Mouse (Mus musculus) forebrain, postnatal 0 days (tissue): Measurements from ENCODE around the gene Stx16. TPM values are rescaled to one million over a fixed set of nuclear protein-coding genes. Genes with fewer than 3 reads are reported as not detected.
A peak's percentile ranks its signal among the peaks of the same experiment; 100 is the strongest.

Experiments
- ATAC-seq: fragments of 200-750 bp; cut with Nextera tagmentation; 2 replicates; pipeline ENCODE4 v1.8.0; 2017; ENCODE audit warnings: mild to moderate bottlenecking, moderate library complexity
- DNase-seq: peaks from one replicate; pipeline ENCODE4 v3.0.0-alpha.2; 2015
- H3K27ac ChIP-seq: fragments of 300-500 bp; sonication (generic); 2 replicates; pipeline ENCODE4 v1.5.1; 2014; ENCODE audit warnings: low read depth, mild to moderate bottlenecking, antibody characterized with exemption, low read length, moderate library complexity, mixed read lengths
- H3K27me3 ChIP-seq: fragments of 300-500 bp; sonication (generic); 2 replicates; pipeline ENCODE4 v1.6.1; 2014; ENCODE audit warnings: mild to moderate bottlenecking, low read length, mixed read lengths; ENCODE audit not compliant: insufficient read depth
- H3K36me3 ChIP-seq: fragments of 300-500 bp; sonication (generic); 2 replicates; pipeline ENCODE4 v1.6.1; 2014; ENCODE audit warnings: mild to moderate bottlenecking, moderate library complexity; ENCODE audit not compliant: insufficient read depth
- H3K4me1 ChIP-seq: fragments of 300-500 bp; sonication (generic); 2 replicates; pipeline ENCODE4 v1.6.1; 2014; ENCODE audit warnings: antibody characterized with exemption; ENCODE audit not compliant: insufficient read depth
- H3K4me2 ChIP-seq: fragments of 300-500 bp; sonication (generic); 2 replicates; pipeline ENCODE4 v1.6.1; 2014; ENCODE audit warnings: low read depth, mild to moderate bottlenecking, moderate library complexity
- H3K4me3 ChIP-seq: fragments of 300-500 bp; sonication (generic); 2 replicates; pipeline ENCODE4 v1.5.1; 2014; ENCODE audit warnings: low read depth, low read length, mixed read lengths
- H3K9ac ChIP-seq: fragments of 300-500 bp; sonication (generic); 2 replicates; pipeline ENCODE4 v1.6.1; 2014; ENCODE audit warnings: mild to moderate bottlenecking
- H3K9me3 ChIP-seq: fragments of 300-500 bp; sonication (generic); 2 replicates; pipeline ENCODE4 v1.6.1; 2016; ENCODE audit warnings: low read length
- CTCF ChIP-seq: sonication (generic); IDR thresholded peaks from 2 replicates; pipeline ENCODE4 v1.5.1; 2016; ENCODE audit warnings: antibody characterized with exemption, control low read depth, low read depth
- WGBS: fragments of 180-500 bp; shearing (Covaris S2); extraction: QIAGEN DNeasy Blood & Tissue Kit; methylation state at CpG from one replicate; pipeline ENCODE4 v1.1.7; 2014; 5-methylcytosine and 5-hydroxymethylcytosine counted together
- polyA plus RNA-seq: library from polyadenylated mRNA; unstranded; fragments of >200 nt; fragmentation: Nextera tagmentation; extraction: Ambion mirVana; gene quantifications from 2 replicates; pipeline ENCODE4 v1.2.1, GENCODE M21; 2015
- total RNA-seq: library from RNA; depleted of rRNA; stranded (reverse); fragments of >200 nt; gene quantifications from 2 replicates; pipeline ENCODE4 v1.2.3, GENCODE M21; 2014

The Stx16 gene
- total and polyA plus RNA-seq, 2 experiments from 2014 or later, result 11.0 to 37.4 TPM

DNA sequence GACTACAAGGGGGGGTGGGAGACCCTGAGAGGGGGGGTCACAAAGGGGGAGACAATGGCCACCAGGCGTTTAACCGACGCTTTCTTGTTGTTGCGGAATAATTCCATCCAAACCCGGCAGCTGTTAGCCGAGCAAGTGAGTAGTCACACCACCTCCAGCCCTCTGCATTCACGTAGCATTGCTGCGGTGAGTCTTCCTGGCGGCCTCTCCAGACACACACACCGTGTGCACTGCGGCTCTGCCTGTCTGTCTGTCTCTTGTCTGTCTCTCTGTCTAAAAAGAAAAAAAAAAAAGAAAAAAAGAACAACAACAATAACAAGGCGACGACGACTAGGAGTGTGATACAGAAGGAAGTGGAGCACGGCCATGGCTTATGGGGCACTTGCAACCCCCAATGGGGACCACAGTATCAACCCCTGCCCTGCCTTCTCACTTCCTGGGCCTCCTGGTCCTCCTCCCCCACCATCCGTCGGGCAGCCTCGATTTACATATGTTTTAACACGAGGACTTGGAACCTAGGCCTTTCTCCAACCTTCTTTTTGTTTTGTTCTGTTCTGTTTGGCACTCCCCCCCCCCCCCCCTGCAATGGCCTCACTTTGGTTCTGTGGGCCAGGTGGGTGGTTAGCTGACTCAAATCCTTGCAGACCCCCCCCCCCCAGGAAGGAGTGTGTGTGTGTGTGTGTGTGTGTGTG lies 1.0 kb downstream of the Stx16 start:
- Histone ChIP-seq H3K4me1 (peaks cover 8% of the 10 kb centered on the region; the same call in 1 of the 2 replicates), H3K9ac (peak overlapping the region; percentile 65), H3K4me2 (peak overlapping the region; percentile 89), H3K4me3 (peak overlapping the region; percentile 75), H3K27me3 (no peaks in the 10 kb centered on the region), H3K9me3 (no peaks in the 10 kb centered on the region), H3K27ac (peak overlapping the region; percentile 86), H3K36me3 (no peaks in the 10 kb centered on the region)
- DNase-seq, result no peak
- TF ChIP-seq CTCF, result no peak
- under 1% methylated on average over 19 of the region's 19 CpGs for WGBS
- no peak for ATAC-seq

GRCm38 (mm10) chr2:174077776-174078338 lies 1.7 kb downstream of the Stx16 start:
- Histone ChIP-seq H3K4me1 (peaks cover 8% of the 10 kb centered on the region; the same call in 1 of the 2 replicates), H3K27ac (no peak overlapping the region), H3K9ac (peak overlapping the region; percentile 28), H3K4me2 (peak overlapping the region; percentile 89), H3K9me3 (no peaks in the 10 kb centered on the region), H3K27me3 (no peaks in the 10 kb centered on the region), H3K36me3 (no peaks in the 10 kb centered on the region), H3K4me3 (peak overlapping the region; percentile 75)
- ATAC-seq, result no peak
- peak; percentile 38; the same call in 1 of the 2 replicates for TF ChIP-seq CTCF
- DNase-seq, result no peak
- WGBS, result 5% methylated on average over 11 of the region's 11 CpGs

DNA sequence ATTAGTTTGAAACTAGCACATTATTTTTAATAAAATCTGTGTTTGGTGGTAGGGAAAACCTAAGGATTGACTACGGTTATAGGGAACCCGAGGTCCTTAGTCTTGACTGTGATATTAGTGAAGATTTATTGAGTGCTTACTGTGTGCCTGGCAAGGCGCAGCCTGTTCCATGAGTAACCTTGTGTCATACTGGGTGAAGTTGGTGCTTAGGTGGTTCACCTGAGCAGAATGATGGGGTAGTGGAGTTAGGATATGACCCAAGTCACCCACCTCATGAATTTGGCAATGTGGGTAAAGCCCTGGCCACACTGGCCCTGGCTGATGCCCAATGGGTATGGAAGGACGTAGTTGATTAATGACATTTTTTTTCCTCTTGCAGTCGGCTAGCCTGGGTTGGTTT lies 5.7 kb downstream of the Stx16 start:
- no peak overlapping the region for H3K4me2 ChIP-seq
- no peaks in the 10 kb centered on the region for H3K36me3 ChIP-seq
- DNase-seq (no peak), ATAC-seq (no peak)
- no peak for TF ChIP-seq CTCF
- WGBS, result 82% methylated on average over 5 of the region's 5 CpGs
- H3K4me1 ChIP-seq, result peaks cover 8% of the 10 kb centered on the region; the same call in 1 of the 2 replicates
- H3K9ac ChIP-seq, result no peak overlapping the region
- no peaks in the 10 kb centered on the region for H3K9me3 ChIP-seq
- no peak overlapping the region for H3K27ac ChIP-seq
- H3K27me3 ChIP-seq, result no peaks in the 10 kb centered on the region
- no peak overlapping the region for H3K4me3 ChIP-seq

GRCm38 (mm10) chr2:174082380-174082918 lies 6.3 kb downstream of the Stx16 start:
- H3K27me3 ChIP-seq, result no peaks in the 10 kb centered on the region
- no peak overlapping the region for H3K27ac ChIP-seq
- no peak for ATAC-seq
- no peaks in the 10 kb centered on the region for H3K36me3 ChIP-seq
- WGBS, result 80% methylated on average over 3 of the region's 3 CpGs
- no peak for DNase-seq
- no peak for TF ChIP-seq CTCF
- no peak overlapping the region for H3K9ac ChIP-seq
- peaks cover 8% of the 10 kb centered on the region; the same call in 1 of the 2 replicates for H3K4me1 ChIP-seq
- no peak overlapping the region for H3K4me3 ChIP-seq
- no peaks in the 10 kb centered on the region for H3K9me3 ChIP-seq
- H3K4me2 ChIP-seq, result no peak overlapping the region

GRCm38 (mm10) chr2:174095086-174095485 lies 19.0 kb downstream of the Stx16 start:
- H3K9me3 ChIP-seq, result no peaks in the 10 kb centered on the region
- no peak overlapping the region for H3K27ac ChIP-seq
- peaks cover 30% of the 10 kb centered on the region for H3K36me3 ChIP-seq
- no peak overlapping the region for H3K9ac ChIP-seq
- no peak for DNase-seq
- no peaks in the 10 kb centered on the region for H3K27me3 ChIP-seq
- 91% methylated on average over 3 of the region's 3 CpGs for WGBS
- TF ChIP-seq CTCF, result no peak
- H3K4me1 ChIP-seq, result no peaks in the 10 kb centered on the region
- no peak overlapping the region for H3K4me2 ChIP-seq
- ATAC-seq, result no peak
- no peak overlapping the region for H3K4me3 ChIP-seq

DNA sequence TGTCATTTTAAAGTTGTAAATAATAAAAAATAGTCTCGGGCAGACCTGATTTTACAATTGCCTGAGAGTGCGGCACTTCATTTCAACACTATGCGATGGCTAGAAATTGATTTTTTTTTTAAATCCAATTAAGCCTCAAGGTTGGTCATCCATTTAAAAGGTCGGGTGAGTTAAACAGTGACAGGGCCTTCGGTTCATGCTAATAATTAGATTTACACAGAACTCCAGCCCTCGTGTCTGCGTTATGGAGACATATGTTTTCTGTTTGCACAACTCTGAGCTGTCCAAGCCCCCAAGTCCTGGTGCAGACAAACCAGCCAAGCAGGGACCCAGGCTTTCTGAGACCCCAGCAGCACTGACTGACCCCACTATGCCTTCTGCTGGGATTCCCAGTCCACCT lies 26.3 kb downstream of the Stx16 start:
- DNase-seq (no peak), ATAC-seq (no peak)
- Histone ChIP-seq H3K36me3 (peaks cover 12% of the 10 kb centered on the region), H3K9me3 (no peaks in the 10 kb centered on the region), H3K4me1 (no peaks in the 10 kb centered on the region), H3K27me3 (no peaks in the 10 kb centered on the region), H3K27ac (no peak overlapping the region), H3K9ac (no peak overlapping the region), H3K4me2 (no peak overlapping the region), H3K4me3 (no peak overlapping the region)
- WGBS, result 79% methylated on average over 7 of the region's 7 CpGs
- no peak for TF ChIP-seq CTCF

DNA sequence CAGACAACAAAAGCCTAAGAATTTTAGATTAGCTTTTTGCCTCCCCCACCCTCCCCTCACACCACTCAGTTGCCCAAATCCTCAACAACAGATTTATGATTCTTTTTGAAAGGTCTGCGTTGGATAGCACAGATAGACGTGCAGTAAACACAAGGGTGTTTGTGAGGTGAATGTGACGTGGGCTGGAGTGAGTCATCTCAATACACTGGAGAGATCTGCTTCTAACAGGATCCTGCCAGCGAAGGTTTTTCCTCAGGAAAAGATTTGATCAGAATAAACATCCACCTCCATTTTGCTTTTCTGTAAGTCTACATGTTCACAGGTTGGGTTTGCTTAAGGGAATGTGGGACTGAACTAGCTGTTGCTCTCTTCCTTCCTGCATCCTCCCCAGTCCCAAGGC lies 27.4 kb downstream of the Stx16 start:
- no peak overlapping the region for H3K27ac ChIP-seq
- peaks cover 4% of the 10 kb centered on the region; the same call in 1 of the 2 replicates for H3K36me3 ChIP-seq
- TF ChIP-seq CTCF, result no peak
- WGBS, result 91% methylated on average over 4 of the region's 4 CpGs
- ATAC-seq (no peak), DNase-seq (no peak)
- H3K27me3 ChIP-seq, result no peaks in the 10 kb centered on the region
- no peaks in the 10 kb centered on the region for H3K9me3 ChIP-seq
- no peak overlapping the region for H3K4me3 ChIP-seq
- H3K4me2 ChIP-seq, result no peak overlapping the region
- H3K9ac ChIP-seq, result no peak overlapping the region
- H3K4me1 ChIP-seq, result no peaks in the 10 kb centered on the region
